Mouse (Mus musculus) cerebellum, adult 2 months (tissue): ENCODE measurements around the gene Tex44.

Experiments used
- CTCF ChIP-seq: fragments of 200-500 bp; IDR thresholded peaks from 2 replicates; pipeline ENCODE4 v1.5.1; 2011; ENCODE audit warnings: low read depth, mild to moderate bottlenecking, control low read depth, low read length, moderate library complexity, borderline replicate concordance; ENCODE audit not compliant: insufficient read depth
- POLR2A ChIP-seq: fragments of 200-500 bp; IDR thresholded peaks from 2 replicates; pipeline ENCODE4 v1.6.1; 2011; ENCODE audit warnings: low read length, control low read depth, borderline replicate concordance; ENCODE audit not compliant: insufficient read depth

DNA sequence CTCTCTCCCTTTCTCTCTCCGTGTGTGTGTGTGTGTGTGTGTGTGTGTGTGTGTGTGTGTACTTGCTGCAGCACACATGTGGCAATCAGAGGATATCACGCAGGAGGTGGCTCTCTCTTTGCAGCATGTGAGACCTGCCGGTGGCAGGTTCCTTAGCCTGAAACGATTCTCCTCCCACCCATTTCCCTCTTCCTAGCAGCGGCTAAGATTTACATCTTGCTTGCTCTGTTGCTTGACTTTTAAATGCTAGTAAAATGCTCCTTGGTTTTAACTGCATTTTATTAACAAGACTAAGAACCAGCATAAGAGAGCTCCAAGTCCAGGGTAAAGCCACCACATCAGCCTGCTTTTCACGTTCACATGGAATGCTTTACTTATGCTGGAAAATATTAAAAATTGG lies 47.5 kb upstream of the Tex44 start:
- TF ChIP-seq CTCF (no peak), POLR2A (no peak)
